Mouse (Mus musculus): ENCODE measurements at regions not wholly inside any gene's neighbourhood (a gene's known extent, or its start where the extent isn't known, plus 50 kb on each side); places are given as distances from the start of the nearest gene placed in this dataset.
A peak's percentile ranks its signal among the peaks of the same experiment; 100 is the strongest.

- Histone ChIP-seq H3K27me3 (replicated peaks; ENCODE audit: insufficient read depth, low read length) (no peaks in the 10 kb centered on the region), H3K4me2 (replicated peaks; ENCODE audit: low read depth, low read length) (no peak overlapping the region), H3K4me1 (ENCODE audit: insufficient read depth, low read depth, low read length) (peaks cover 10% of the 10 kb centered on the region), H3K4me3 (ENCODE audit: low read depth, low read length) (no peak overlapping the region), H3K27ac (ENCODE audit: low read length) (no peak overlapping the region), H3K9ac (replicated peaks; ENCODE audit: low read depth) (no peak overlapping the region), H3K9me3 (ENCODE audit: low read length) (no peaks in the 10 kb centered on the region), H3K36me3 (ENCODE audit: insufficient read depth, low read length) (no peaks in the 10 kb centered on the region)
- 59% methylated on average over 1 of the region's 1 CpGs for WGBS
- ATAC-seq (peak; percentile 51), DNase-seq (ENCODE audit: low spot score) (peak; percentile 51)
- TF ChIP-seq CTCF (IDR thresholded peaks at IDR 0.05), result no peak
- peak; percentile 34; the same call in 1 of the 2 replicates for TF ChIP-seq EP300 (IDR thresholded peaks at IDR 0.05)
Observed at GRCm38 (mm10) chr1:73362122-73362521, 346.4 kb upstream of the Tnp1 start.

DNA sequence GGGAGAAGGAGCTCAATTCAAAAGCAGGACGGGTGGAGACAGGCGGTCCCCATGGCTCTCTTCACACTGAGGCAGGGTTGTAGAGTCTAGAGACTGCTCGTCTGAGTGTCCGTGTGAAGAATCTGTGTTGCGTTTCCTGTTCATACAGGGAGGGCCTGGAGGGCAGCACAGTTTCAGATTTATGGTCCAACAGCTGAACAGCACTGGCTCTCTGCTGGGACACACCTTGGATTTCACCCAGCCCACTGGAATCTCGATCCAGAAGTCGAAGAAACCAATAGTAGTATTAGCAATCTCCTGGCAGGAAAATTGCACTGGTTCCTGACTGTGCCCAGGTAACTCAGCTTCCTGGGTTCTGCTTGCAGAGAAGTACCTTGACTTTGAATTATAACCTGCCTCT lies 345.6 kb upstream of the Tnp1 start:
- Histone ChIP-seq H3K27me3 (replicated peaks; ENCODE audit: insufficient read depth, low read length) (no peaks in the 10 kb centered on the region), H3K4me2 (replicated peaks; ENCODE audit: low read depth, low read length) (no peak overlapping the region), H3K9me3 (ENCODE audit: low read length) (no peaks in the 10 kb centered on the region), H3K36me3 (ENCODE audit: insufficient read depth, low read length) (no peaks in the 10 kb centered on the region), H3K9ac (replicated peaks; ENCODE audit: low read depth) (no peak overlapping the region), H3K4me1 (ENCODE audit: insufficient read depth, low read depth, low read length) (peaks cover 10% of the 10 kb centered on the region), H3K27ac (ENCODE audit: low read length) (no peak overlapping the region), H3K4me3 (ENCODE audit: low read depth, low read length) (no peak overlapping the region)
- DNase-seq (ENCODE audit: low spot score), result no peak
- ATAC-seq, result no peak
- whole genome bisulfite sequencing, result 64% methylated on average over 7 of the region's 7 CpGs
- no peak for TF ChIP-seq CTCF (IDR thresholded peaks at IDR 0.05)
- no peak for TF ChIP-seq EP300 (IDR thresholded peaks at IDR 0.05)

DNA sequence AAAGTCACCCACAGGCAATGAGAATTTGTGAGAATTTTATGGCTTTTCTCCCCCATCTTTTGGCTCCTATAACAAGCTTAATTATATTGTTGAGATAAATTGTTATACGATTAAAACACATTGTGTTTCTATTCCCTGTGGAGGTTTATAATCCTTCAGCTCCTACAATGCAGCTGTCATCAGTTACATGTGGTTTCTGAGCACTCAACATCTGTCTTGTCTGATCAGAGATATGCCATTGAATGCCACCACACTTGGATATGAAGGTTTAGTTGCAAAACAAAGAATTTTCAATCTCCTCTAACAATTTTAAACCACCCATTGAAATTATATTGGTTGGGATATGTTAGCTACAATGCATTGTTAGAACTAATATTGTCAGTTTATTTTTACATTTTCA lies 338.7 kb upstream of the Tnp1 start:
- H3K27me3 ChIP-seq (replicated peaks; ENCODE audit: insufficient read depth, low read length), result no peaks in the 10 kb centered on the region
- no peak overlapping the region for H3K4me2 ChIP-seq (replicated peaks; ENCODE audit: low read depth, low read length)
- H3K9ac ChIP-seq (replicated peaks; ENCODE audit: low read depth), result no peak overlapping the region
- H3K4me1 ChIP-seq (ENCODE audit: insufficient read depth, low read depth, low read length), result no peaks in the 10 kb centered on the region
- H3K9me3 ChIP-seq (ENCODE audit: low read length), result no peaks in the 10 kb centered on the region
- 80% methylated on average over 1 of the region's 1 CpGs for WGBS
- no peaks in the 10 kb centered on the region for H3K36me3 ChIP-seq (ENCODE audit: insufficient read depth, low read length)
- DNase-seq (ENCODE audit: low spot score) (no peak), ATAC-seq (no peak)
- no peak overlapping the region for H3K27ac ChIP-seq (ENCODE audit: low read length)
- no peak overlapping the region for H3K4me3 ChIP-seq (ENCODE audit: low read depth, low read length)
- TF ChIP-seq EP300 (IDR thresholded peaks at IDR 0.05) (no peak), CTCF (IDR thresholded peaks at IDR 0.05) (no peak)

DNA sequence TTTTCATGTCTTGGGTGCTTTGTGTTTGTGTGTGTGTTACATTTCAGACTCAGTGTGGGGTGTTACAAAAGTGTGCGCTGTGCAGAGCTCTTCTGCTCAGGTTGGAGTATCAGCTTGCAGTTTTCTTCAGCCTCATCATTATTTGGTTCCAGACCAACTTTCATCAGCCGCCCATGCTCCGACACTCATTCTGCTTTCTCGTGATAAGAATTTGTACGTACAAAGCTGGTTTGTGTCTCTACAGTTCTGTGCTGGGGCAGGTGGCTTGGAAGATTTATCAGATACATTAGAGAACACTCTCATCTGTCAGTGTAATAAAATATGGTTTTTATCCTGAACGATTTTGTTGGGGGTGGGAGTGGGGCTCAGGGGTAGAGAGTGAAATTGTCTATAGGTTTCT lies 332.8 kb upstream of the Tnp1 start:
- no peaks in the 10 kb centered on the region for H3K36me3 ChIP-seq (ENCODE audit: insufficient read depth, low read length)
- 40% methylated on average over 6 of the region's 6 CpGs for WGBS
- H3K9me3 ChIP-seq (ENCODE audit: low read length), result no peaks in the 10 kb centered on the region
- no peak overlapping the region for H3K27ac ChIP-seq (ENCODE audit: low read length)
- H3K27me3 ChIP-seq (replicated peaks; ENCODE audit: insufficient read depth, low read length), result no peaks in the 10 kb centered on the region
- H3K9ac ChIP-seq (replicated peaks; ENCODE audit: low read depth), result no peak overlapping the region
- no peak overlapping the region for H3K4me2 ChIP-seq (replicated peaks; ENCODE audit: low read depth, low read length)
- TF ChIP-seq EP300 (IDR thresholded peaks at IDR 0.05) (no peak), CTCF (IDR thresholded peaks at IDR 0.05) (no peak)
- ATAC-seq (no peak), DNase-seq (ENCODE audit: low spot score) (no peak)
- no peak overlapping the region for H3K4me3 ChIP-seq (ENCODE audit: low read depth, low read length)
- no peaks in the 10 kb centered on the region for H3K4me1 ChIP-seq (ENCODE audit: insufficient read depth, low read depth, low read length)

- Histone ChIP-seq H3K4me1 (ENCODE audit: insufficient read depth, low read depth, low read length) (no peaks in the 10 kb centered on the region), H3K27ac (ENCODE audit: low read length) (no peak overlapping the region), H3K4me3 (ENCODE audit: low read depth, low read length) (no peak overlapping the region), H3K4me2 (replicated peaks; ENCODE audit: low read depth, low read length) (no peak overlapping the region), H3K36me3 (ENCODE audit: insufficient read depth, low read length) (no peaks in the 10 kb centered on the region), H3K9ac (replicated peaks; ENCODE audit: low read depth) (no peak overlapping the region), H3K27me3 (replicated peaks; ENCODE audit: insufficient read depth, low read length) (no peaks in the 10 kb centered on the region), H3K9me3 (ENCODE audit: low read length) (no peaks in the 10 kb centered on the region)
- ATAC-seq, result no peak
- no peak for TF ChIP-seq EP300 (IDR thresholded peaks at IDR 0.05)
- no peak for TF ChIP-seq CTCF (IDR thresholded peaks at IDR 0.05)
- WGBS, result 52% methylated on average over 1 of the region's 1 CpGs
- no peak for DNase-seq (ENCODE audit: low spot score)
Observed at GRCm38 (mm10) chr1:73344587-73344986, 328.9 kb upstream of the Tnp1 start.

DNA sequence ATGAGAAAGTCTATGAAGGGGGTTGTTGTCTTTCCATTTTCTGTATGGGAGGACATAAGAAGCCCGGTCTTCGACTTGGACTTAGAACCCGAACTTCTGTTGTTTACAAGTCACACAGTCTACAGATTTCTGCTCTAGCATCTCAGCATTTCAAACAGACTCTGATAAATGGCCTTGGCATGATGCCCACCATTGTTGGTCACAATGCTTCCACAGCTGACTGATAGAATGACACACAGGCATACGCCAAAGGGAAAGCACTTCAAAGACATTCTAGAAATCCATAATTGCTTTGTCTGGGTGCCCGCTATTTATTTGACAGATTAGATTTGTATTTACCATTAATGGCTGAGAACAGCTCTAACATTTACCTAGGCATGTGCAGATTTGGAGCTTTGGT lies 326.2 kb upstream of the Tnp1 start:
- H3K9me3 ChIP-seq (ENCODE audit: low read length), result no peaks in the 10 kb centered on the region
- DNase-seq (ENCODE audit: low spot score) (peak; percentile 17), ATAC-seq (peak; percentile 11; the same call in 1 of the 2 replicates)
- no peak overlapping the region for H3K9ac ChIP-seq (replicated peaks; ENCODE audit: low read depth)
- H3K36me3 ChIP-seq (ENCODE audit: insufficient read depth, low read length), result no peaks in the 10 kb centered on the region
- whole genome bisulfite sequencing, result 57% methylated on average over 5 of the region's 5 CpGs
- no peak for TF ChIP-seq CTCF (IDR thresholded peaks at IDR 0.05)
- no peak for TF ChIP-seq EP300 (IDR thresholded peaks at IDR 0.05)
- H3K4me3 ChIP-seq (ENCODE audit: low read depth, low read length), result no peak overlapping the region
- H3K27me3 ChIP-seq (replicated peaks; ENCODE audit: insufficient read depth, low read length), result no peaks in the 10 kb centered on the region
- no peaks in the 10 kb centered on the region for H3K4me1 ChIP-seq (ENCODE audit: insufficient read depth, low read depth, low read length)
- H3K4me2 ChIP-seq (replicated peaks; ENCODE audit: low read depth, low read length), result no peak overlapping the region
- H3K27ac ChIP-seq (ENCODE audit: low read length), result no peak overlapping the region

- no peak overlapping the region for H3K9ac ChIP-seq (replicated peaks; ENCODE audit: low read depth)
- no peak overlapping the region for H3K4me2 ChIP-seq (replicated peaks; ENCODE audit: low read depth, low read length)
- no peak for ATAC-seq
- TF ChIP-seq EP300 (IDR thresholded peaks at IDR 0.05), result no peak
- TF ChIP-seq CTCF (IDR thresholded peaks at IDR 0.05), result no peak
- H3K36me3 ChIP-seq (ENCODE audit: insufficient read depth, low read length), result no peaks in the 10 kb centered on the region
- no peak for DNase-seq (ENCODE audit: low spot score)
- WGBS, result 56% methylated on average over 2 of the region's 2 CpGs
- no peak overlapping the region for H3K27ac ChIP-seq (ENCODE audit: low read length)
- no peaks in the 10 kb centered on the region for H3K27me3 ChIP-seq (replicated peaks; ENCODE audit: insufficient read depth, low read length)
- H3K9me3 ChIP-seq (ENCODE audit: low read length), result no peaks in the 10 kb centered on the region
- H3K4me3 ChIP-seq (ENCODE audit: low read depth, low read length), result no peak overlapping the region
- no peaks in the 10 kb centered on the region for H3K4me1 ChIP-seq (ENCODE audit: insufficient read depth, low read depth, low read length)
Observed at GRCm38 (mm10) chr1:73337401-73337800, 321.7 kb upstream of the Tnp1 start.
